Mouse (Mus musculus): ENCODE measurements at regions not wholly inside any gene's neighbourhood (a gene's known extent, or its start where the extent isn't known, plus 50 kb on each side); places are given as distances from the start of the nearest gene placed in this dataset.

- no peak for ATAC-seq (replicated peaks)
These were observed 1114.7 kb downstream of the Sorcs1 start for GRCm38 (mm10) chr19:49563612-49564256.

GRCm38 (mm10) chr19:49539445-49540407, 1138.7 kb downstream of the Sorcs1 start:
- H3K36me3 ChIP-seq (replicated peaks) = no peaks in the 10 kb centered on the region
- ATAC-seq (replicated peaks) = no peak
- H3K4me1 ChIP-seq = no peaks in the 10 kb centered on the region
- no peak overlapping the region for H3K27ac ChIP-seq
- peak overlapping the region; percentile 11; the same call in 1 of the 2 replicates for H3K4me2 ChIP-seq
- no peak overlapping the region for H3K9ac ChIP-seq
- no peaks in the 10 kb centered on the region for H3K27me3 ChIP-seq (replicated peaks)
- no peaks in the 10 kb centered on the region for H3K9me3 ChIP-seq
- H3K4me3 ChIP-seq = no peak overlapping the region
- WGBS = 46% methylated on average over 13 of the region's 13 CpGs

More at GRCm38 (mm10) chr19:49563612-49564256, 1114.7 kb downstream of the Sorcs1 start:
- no peaks in the 10 kb centered on the region for H3K4me1 ChIP-seq
- H3K4me3 ChIP-seq = no peak overlapping the region
- no peaks in the 10 kb centered on the region for H3K27me3 ChIP-seq (replicated peaks)
- WGBS = 72% methylated on average over 3 of the region's 3 CpGs
- no peak overlapping the region for H3K9ac ChIP-seq
- H3K36me3 ChIP-seq (replicated peaks) = no peaks in the 10 kb centered on the region
- H3K9me3 ChIP-seq = no peaks in the 10 kb centered on the region
- no peak overlapping the region for H3K4me2 ChIP-seq
- no peak overlapping the region for H3K27ac ChIP-seq
